Mouse (Mus musculus) neural tube, embryonic 15.5 days (tissue): ENCODE results near the gene Aatf. TPM values are rescaled to one million over a fixed set of nuclear protein-coding genes. Genes with fewer than 3 reads are reported as not detected.

ENCODE experiments used
- ATAC-seq: fragments of 200-750 bp; cut with Nextera tagmentation; 2 replicates; pipeline ENCODE4 v1.8.0; 2017; ENCODE audit warnings: mild to moderate bottlenecking, moderate TSS enrichment, moderate library complexity; ENCODE audit not compliant: low FRiP score
- H3K27ac ChIP-seq: fragments of 300-500 bp; sonication (generic); replicated peaks from 2 replicates; pipeline ENCODE4 v1.5.1; 2015; ENCODE audit warnings: mild to moderate bottlenecking, inconsistent platforms
- H3K27me3 ChIP-seq: fragments of 300-500 bp; sonication (generic); replicated peaks from 2 replicates; pipeline ENCODE4 v1.6.1; 2015; ENCODE audit warnings: inconsistent platforms
- H3K36me3 ChIP-seq: fragments of 300-500 bp; sonication (generic); 2 replicates; pipeline ENCODE4 v1.6.1; 2015; ENCODE audit warnings: inconsistent platforms
- H3K4me1 ChIP-seq: fragments of 300-500 bp; sonication (generic); 2 replicates; pipeline ENCODE4 v1.6.1; 2015; ENCODE audit warnings: inconsistent platforms
- H3K4me2 ChIP-seq: fragments of 300-500 bp; sonication (generic); 2 replicates; pipeline ENCODE4 v1.6.1; 2015; ENCODE audit warnings: inconsistent platforms, mild to moderate bottlenecking, moderate library complexity
- H3K4me3 ChIP-seq: fragments of 300-500 bp; sonication (generic); replicated peaks from 2 replicates; pipeline ENCODE4 v1.5.1; 2015; ENCODE audit warnings: mild to moderate bottlenecking, inconsistent platforms
- H3K9ac ChIP-seq: fragments of 300-500 bp; sonication (generic); replicated peaks from 2 replicates; pipeline ENCODE4 v1.6.1; 2015; ENCODE audit warnings: mild to moderate bottlenecking, inconsistent platforms
- H3K9me3 ChIP-seq: fragments of 300-500 bp; sonication (generic); replicated peaks from 2 replicates; pipeline ENCODE4 v1.6.1; 2016; ENCODE audit warnings: inconsistent platforms
- WGBS: fragments of 180-500 bp; shearing (Covaris S2); methylation state at CpG from one replicate; pipeline ENCODE4 v1.1.7; 2015; ENCODE audit warnings: mixed read lengths; 5-methylcytosine and 5-hydroxymethylcytosine counted together
- polyA plus RNA-seq: library from polyadenylated mRNA; unstranded; fragments of >200 nt; fragmentation: Nextera tagmentation; extraction: Ambion mirVana; gene quantifications from 2 replicates; pipeline ENCODE4 v1.2.1, GENCODE M21; 2015

The Aatf gene
- polyA plus RNA-seq, 1 experiment from 2014 or later, result 49.8 TPM

- H3K27me3 ChIP-seq, result peaks cover 75% of the 10 kb centered on the region
- no peaks in the 10 kb centered on the region for H3K9me3 ChIP-seq
- no peaks in the 10 kb centered on the region for H3K36me3 ChIP-seq
- peak overlapping the region; percentile 62 for H3K9ac ChIP-seq
- ATAC-seq, result no peak
- H3K27ac ChIP-seq, result peak overlapping the region; percentile 83
- peaks cover 50% of the 10 kb centered on the region for H3K4me1 ChIP-seq
- 2% methylated on average over 29 of the region's 29 CpGs for WGBS
- peak overlapping the region; percentile 50 for H3K4me3 ChIP-seq
- peak overlapping the region; percentile 70 for H3K4me2 ChIP-seq
Observed at GRCm38 (mm10) chr11:84526976-84527860, 13.9 kb upstream of the Aatf start.

- ATAC-seq, result no peak
- 1% methylated on average over 10 of the region's 10 CpGs for WGBS
- Histone ChIP-seq H3K36me3 (no peaks in the 10 kb centered on the region), H3K4me2 (peak overlapping the region; percentile 70), H3K9me3 (no peaks in the 10 kb centered on the region), H3K4me1 (peaks cover 49% of the 10 kb centered on the region), H3K9ac (peak overlapping the region; percentile 62), H3K27ac (peak overlapping the region; percentile 83), H3K4me3 (peak overlapping the region; percentile 50), H3K27me3 (peaks cover 77% of the 10 kb centered on the region)
Observed at GRCm38 (mm10) chr11:84526451-84526850, 13.1 kb upstream of the Aatf start.

DNA sequence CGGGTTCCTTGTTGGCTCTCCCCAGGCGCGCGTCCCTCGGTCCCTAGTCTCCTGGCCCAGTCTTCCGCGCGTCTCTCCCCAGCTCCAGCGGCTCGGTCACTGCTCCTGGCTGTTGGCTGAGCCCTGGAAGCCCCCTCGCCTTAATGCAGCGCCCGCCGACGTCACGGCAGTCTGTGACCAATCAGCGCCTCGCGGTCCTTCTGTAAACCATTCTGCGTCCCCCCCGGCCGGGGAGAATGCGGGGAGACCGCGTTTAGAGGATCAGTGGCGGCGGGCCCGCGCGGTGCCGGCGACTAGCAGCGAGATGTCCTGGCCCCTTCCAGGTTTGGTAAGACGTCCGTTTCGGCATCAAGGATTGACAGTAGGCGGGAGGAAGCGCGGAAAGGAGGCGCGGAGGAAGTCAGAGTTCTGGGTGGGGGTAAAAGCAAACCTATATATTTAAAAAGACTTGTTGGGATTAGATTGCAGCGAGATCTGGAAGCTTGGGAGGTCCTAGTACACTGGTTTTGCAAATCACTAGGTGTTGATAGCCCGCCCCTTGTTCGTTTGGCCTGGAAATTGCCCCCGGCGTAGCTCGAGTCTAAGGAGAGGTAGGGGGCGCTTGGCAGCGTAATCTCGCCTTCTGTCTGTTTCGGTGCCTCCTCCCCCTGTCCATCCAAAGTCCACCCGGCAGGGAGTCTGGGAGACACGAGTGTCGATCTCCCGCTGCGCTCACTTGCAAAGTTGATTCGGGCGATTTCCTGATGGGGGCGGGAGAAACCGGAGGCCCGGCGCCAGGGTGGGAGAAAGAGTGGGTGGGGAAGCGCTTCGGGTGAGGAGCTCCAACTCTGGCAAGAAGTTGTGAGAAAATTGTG, 12.3 kb upstream of the Aatf start, which contains the start of gene Lhx1:
Lhx1 (minus strand) TSS at position 115 of the 854 bp plus-strand sequence.
- Histone ChIP-seq H3K36me3 (no peaks in the 10 kb centered on the region), H3K4me1 (peaks cover 48% of the 10 kb centered on the region), H3K9ac (peak within 1 kb of the TSS; percentile 62), H3K4me3 (peak within 1 kb of the TSS; percentile 50), H3K27me3 (peaks cover 82% of the 10 kb centered on the region), H3K9me3 (no peaks in the 10 kb centered on the region), H3K27ac (peak within 1 kb of the TSS; percentile 83), H3K4me2 (peak within 1 kb of the TSS; percentile 70)
- under 1% methylated on average over 64 of the region's 64 CpGs for WGBS
- peak; percentile 90 for ATAC-seq

- H3K4me3 ChIP-seq, result peak overlapping the region; percentile 50
- H3K4me2 ChIP-seq, result peak overlapping the region; percentile 70
- peak overlapping the region; percentile 83 for H3K27ac ChIP-seq
- peak overlapping the region; percentile 62 for H3K9ac ChIP-seq
- no peaks in the 10 kb centered on the region for H3K9me3 ChIP-seq
- whole genome bisulfite sequencing, result under 1% methylated on average over 43 of the region's 48 CpGs
- no peak; the same call in 1 of the 2 replicates for ATAC-seq
- peaks cover 79% of the 10 kb centered on the region for H3K27me3 ChIP-seq
- peaks cover 39% of the 10 kb centered on the region for H3K4me1 ChIP-seq
- H3K36me3 ChIP-seq, result no peaks in the 10 kb centered on the region
Observed at GRCm38 (mm10) chr11:84524511-84525270, 11.4 kb upstream of the Aatf start.

- no peaks in the 10 kb centered on the region for H3K9me3 ChIP-seq
- WGBS, result under 1% methylated on average over 35 of the region's 35 CpGs
- H3K4me2 ChIP-seq, result peak overlapping the region; percentile 70
- ATAC-seq, result no peak
- H3K36me3 ChIP-seq, result no peaks in the 10 kb centered on the region
- H3K27me3 ChIP-seq, result peaks cover 83% of the 10 kb centered on the region
- H3K9ac ChIP-seq, result peak overlapping the region; percentile 62
- peak overlapping the region; percentile 83 for H3K27ac ChIP-seq
- peak overlapping the region; percentile 50 for H3K4me3 ChIP-seq
- peaks cover 34% of the 10 kb centered on the region for H3K4me1 ChIP-seq
Observed at GRCm38 (mm10) chr11:84523841-84524510, 10.7 kb upstream of the Aatf start.

DNA sequence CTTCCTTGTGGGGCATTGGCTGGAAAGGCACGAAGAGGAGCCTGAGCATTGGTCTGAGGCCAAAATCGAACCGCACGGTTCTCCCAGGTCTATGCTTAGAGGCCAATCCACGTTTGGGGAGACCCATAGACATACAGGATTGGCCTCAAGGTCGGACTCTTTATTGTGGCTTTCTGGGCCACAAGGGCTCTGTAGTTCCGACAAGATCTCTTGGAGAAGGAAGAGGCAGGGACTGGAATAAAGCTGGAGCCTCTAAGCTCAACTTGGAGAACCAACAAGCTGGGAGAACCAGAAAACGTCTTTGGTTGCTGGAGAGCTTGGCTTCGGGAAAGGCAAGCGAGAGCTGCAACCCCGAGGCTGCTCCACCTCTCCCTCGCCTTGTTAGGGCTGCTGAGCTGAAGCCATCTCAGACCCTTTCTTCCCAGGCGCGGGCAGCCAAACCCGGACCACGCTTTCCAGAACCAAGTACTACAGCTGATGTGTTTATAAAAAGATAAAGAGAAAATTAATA, 10.1 kb upstream of the Aatf start:
- H3K9me3 ChIP-seq, result no peaks in the 10 kb centered on the region
- WGBS, result under 1% methylated on average over 16 of the region's 16 CpGs
- peak overlapping the region; percentile 83 for H3K27ac ChIP-seq
- peaks cover 85% of the 10 kb centered on the region for H3K27me3 ChIP-seq
- ATAC-seq, result no peak
- H3K36me3 ChIP-seq, result no peaks in the 10 kb centered on the region
- H3K9ac ChIP-seq, result peak overlapping the region; percentile 62
- peak overlapping the region; percentile 70 for H3K4me2 ChIP-seq
- H3K4me1 ChIP-seq, result peaks cover 34% of the 10 kb centered on the region
- H3K4me3 ChIP-seq, result peak overlapping the region; percentile 50

DNA sequence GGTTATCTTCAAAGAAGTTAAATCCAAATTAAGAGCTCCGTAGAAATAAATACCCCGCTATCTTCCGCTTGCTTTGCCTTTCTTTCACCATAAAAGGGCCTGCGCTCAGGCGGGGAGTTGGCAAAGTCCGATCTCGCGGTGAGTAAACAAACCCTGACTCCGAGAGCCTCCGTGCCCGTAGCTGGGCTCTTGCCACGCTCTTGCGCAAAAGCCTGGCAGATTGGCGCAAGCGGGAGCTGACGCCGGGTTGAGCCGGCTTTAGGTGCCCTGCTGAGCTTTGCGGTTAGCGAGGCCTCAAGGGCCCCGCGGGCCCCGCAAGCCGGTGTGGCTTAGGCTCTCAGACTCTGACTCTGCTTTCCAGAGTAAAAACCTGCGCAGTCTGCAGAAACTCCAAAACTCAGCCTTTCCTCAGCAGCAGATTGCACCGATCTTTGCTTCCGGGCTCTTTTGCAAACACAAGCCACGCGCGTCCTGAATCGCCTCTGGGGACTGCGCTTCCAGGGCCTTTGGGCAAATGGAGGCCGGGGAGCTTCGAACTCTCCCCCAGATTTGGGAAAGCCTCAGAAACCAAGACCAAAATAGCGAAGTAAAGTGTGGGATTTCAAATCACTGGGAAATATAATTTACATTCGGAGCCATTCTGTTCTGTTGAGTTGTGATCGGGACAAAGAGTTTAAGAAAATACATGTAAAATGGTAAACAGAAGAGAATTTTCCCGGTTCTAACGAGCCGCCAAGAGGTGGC, 9.4 kb upstream of the Aatf start:
- Histone ChIP-seq H3K27me3 (peaks cover 81% of the 10 kb centered on the region), H3K9me3 (no peaks in the 10 kb centered on the region), H3K27ac (peak overlapping the region; percentile 83), H3K36me3 (no peaks in the 10 kb centered on the region), H3K4me3 (peak overlapping the region; percentile 50), H3K4me1 (peaks cover 34% of the 10 kb centered on the region), H3K9ac (peak overlapping the region; percentile 62), H3K4me2 (peak overlapping the region; percentile 70)
- WGBS, result 1% methylated on average over 40 of the region's 40 CpGs
- no peak for ATAC-seq

GRCm38 (mm10) chr11:84521751-84522299, 8.5 kb upstream of the Aatf start:
- peaks cover 78% of the 10 kb centered on the region for H3K27me3 ChIP-seq
- WGBS, result 4% methylated on average over 24 of the region's 24 CpGs
- peak overlapping the region; percentile 83 for H3K27ac ChIP-seq
- peak overlapping the region; percentile 62 for H3K9ac ChIP-seq
- no peaks in the 10 kb centered on the region for H3K9me3 ChIP-seq
- H3K4me1 ChIP-seq, result peaks cover 34% of the 10 kb centered on the region
- peak overlapping the region; percentile 50 for H3K4me3 ChIP-seq
- peak overlapping the region; percentile 70 for H3K4me2 ChIP-seq
- H3K36me3 ChIP-seq, result no peaks in the 10 kb centered on the region
- ATAC-seq, result no peak

DNA sequence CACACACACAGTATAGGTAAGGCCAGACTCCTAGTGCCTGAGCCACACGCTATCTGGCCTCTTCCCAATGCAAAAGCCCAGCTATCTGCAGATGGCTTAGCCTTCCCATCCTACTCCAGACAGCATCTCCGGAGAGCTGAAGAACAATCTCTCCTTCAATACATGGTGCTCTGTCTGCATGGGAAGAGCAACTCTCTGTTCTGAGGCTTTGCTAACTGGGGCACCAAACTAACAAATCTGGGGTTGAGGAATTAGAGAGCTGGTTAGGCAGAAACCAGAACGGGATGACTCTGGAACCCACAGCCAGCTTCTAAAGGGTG, 7.7 kb upstream of the Aatf start:
- peak overlapping the region; percentile 62 for H3K9ac ChIP-seq
- peak overlapping the region; percentile 50 for H3K4me3 ChIP-seq
- no peak for ATAC-seq
- H3K4me1 ChIP-seq, result peaks cover 31% of the 10 kb centered on the region
- H3K27ac ChIP-seq, result peak overlapping the region; percentile 83
- peaks cover 75% of the 10 kb centered on the region for H3K27me3 ChIP-seq
- WGBS, result 17% methylated on average over 3 of the region's 3 CpGs
- no peaks in the 10 kb centered on the region for H3K9me3 ChIP-seq
- peak overlapping the region; percentile 70 for H3K4me2 ChIP-seq
- H3K36me3 ChIP-seq, result no peaks in the 10 kb centered on the region
